Mouse (Mus musculus) embryonic fibroblast, embryonic 13.5 days (primary cell): ENCODE data around the gene Cep57. TPM values are rescaled to one million over a fixed set of nuclear protein-coding genes. Genes with fewer than 3 reads are reported as not detected.
"Not testable (repeated sequence)": the region's sequence is repeated elsewhere in the genome, so short reads cannot be mapped to it uniquely, and the experiment has no call there.

Experiments used
- H3K27ac ChIP-seq: 2 replicates; pipeline ENCODE4 v1.5.1; 2012; ENCODE audit warnings: low read length, control low read depth, inconsistent platforms; ENCODE audit not compliant: insufficient read depth
- H3K4me1 ChIP-seq: 2 replicates; pipeline ENCODE4 v1.6.1; 2011; ENCODE audit warnings: low read length; ENCODE audit not compliant: control insufficient read depth, insufficient read depth
- H3K4me3 ChIP-seq: 2 replicates; pipeline ENCODE4 v1.5.1; 2011; ENCODE audit warnings: mild to moderate bottlenecking, control low read depth, low read length; ENCODE audit not compliant: insufficient read depth
- CTCF ChIP-seq: IDR thresholded peaks from 2 replicates; pipeline ENCODE4 v1.5.1; 2011; ENCODE audit warnings: mild to moderate bottlenecking, control low read depth, low read length, moderate library complexity, borderline replicate concordance; ENCODE audit not compliant: insufficient read depth
- POLR2A ChIP-seq: IDR thresholded peaks from 2 replicates; pipeline ENCODE4 v1.6.1; 2011; ENCODE audit warnings: low read depth, mild to moderate bottlenecking, control low read depth, low read length, moderate library complexity
- polyA plus RNA-seq: library from polyadenylated mRNA; stranded (reverse); fragments of >200 nt; gene quantifications from 2 replicates; pipeline ENCODE4 v1.2.4, GENCODE M21; 2011; ENCODE audit warnings: low read depth; ENCODE audit not compliant: missing spikeins, insufficient read length

The Cep57 gene
- polyA plus RNA-seq, 1 experiment: 42.4 TPM

DNA sequence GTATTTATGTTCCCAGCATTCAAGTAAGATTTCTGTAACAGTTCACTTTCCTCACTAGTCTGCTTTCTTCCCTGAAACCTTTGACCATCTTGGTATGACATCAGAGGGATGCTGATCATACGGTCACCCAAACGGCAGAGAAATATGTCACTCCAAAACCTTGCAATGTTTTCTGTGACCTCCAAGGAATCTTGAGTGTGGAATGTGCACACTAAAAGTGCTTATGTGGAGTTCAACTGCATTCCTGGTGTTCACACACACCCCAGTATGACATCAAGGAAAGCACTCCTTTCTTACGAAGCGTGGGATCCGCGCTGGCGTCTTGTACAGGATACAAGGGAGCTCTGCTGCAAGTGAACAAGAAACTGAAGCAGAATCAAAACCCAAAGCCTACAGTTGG, 20.1 kb downstream of the Cep57 start:
- TF ChIP-seq POLR2A (no peak), CTCF (no peak)
- Histone ChIP-seq H3K27ac (no peak overlapping the region), H3K4me1 (no peaks in the 10 kb centered on the region), H3K4me3 (no peak overlapping the region)

DNA sequence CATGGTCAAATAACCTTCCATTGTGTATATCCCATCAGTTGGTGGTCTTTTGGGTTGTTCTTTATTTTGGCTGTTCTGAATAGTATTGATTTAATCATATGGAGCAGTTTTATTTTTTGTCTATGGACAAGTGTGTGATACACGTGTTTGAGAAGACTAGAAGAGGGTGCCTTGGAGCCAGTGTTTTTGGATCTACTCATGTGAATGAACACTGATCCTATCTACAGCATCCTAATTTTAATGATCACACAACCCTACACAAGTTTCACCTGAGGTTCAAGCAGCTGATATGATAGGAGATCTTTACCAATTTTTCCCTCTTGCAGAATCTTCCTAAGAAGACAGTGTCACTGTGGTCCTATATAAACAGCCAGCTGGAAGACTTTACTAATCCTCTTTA, 22.4 kb downstream of the Cep57 start:
- H3K27ac ChIP-seq: no peak overlapping the region
- H3K4me1 ChIP-seq: no peaks in the 10 kb centered on the region
- TF ChIP-seq CTCF (no peak), POLR2A (no peak)
- H3K4me3 ChIP-seq: no peak overlapping the region

- TF ChIP-seq CTCF: no peak
- TF ChIP-seq POLR2A: no peak
- Histone ChIP-seq H3K4me1 (no peaks in the 10 kb centered on the region), H3K27ac (no peak overlapping the region), H3K4me3 (no peak overlapping the region)
These were observed 32.2 kb downstream of the Cep57 start for GRCm38 (mm10) chr9:13794756-13795155.

DNA sequence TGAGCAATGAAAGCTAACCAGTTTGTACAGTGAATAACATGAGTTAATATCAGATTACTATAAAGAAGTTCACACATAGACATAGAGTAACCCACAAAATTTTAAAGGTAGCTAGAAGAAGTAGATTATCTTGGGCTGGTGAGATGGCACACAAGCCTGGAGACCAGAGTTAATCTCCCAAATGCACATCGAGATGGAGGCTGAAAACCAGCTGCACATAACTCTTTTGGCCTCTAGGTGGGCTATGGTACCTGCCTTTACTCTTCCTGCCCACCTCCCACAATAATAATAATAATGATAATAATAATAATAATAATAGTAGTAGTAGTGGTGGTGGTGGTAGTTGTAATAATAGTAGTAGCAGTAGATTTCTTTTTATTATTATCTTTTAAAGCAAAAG, 32.6 kb downstream of the Cep57 start:
- TF ChIP-seq POLR2A: no peak
- no peak for TF ChIP-seq CTCF
- no peak overlapping the region for H3K4me3 ChIP-seq
- H3K27ac ChIP-seq: no peak overlapping the region
- H3K4me1 ChIP-seq: no peaks in the 10 kb centered on the region

GRCm38 (mm10) chr9:13790864-13791263, 36.0 kb downstream of the Cep57 start:
- H3K4me3 ChIP-seq, H3K4me1 ChIP-seq, H3K27ac ChIP-seq: not testable (repeated sequence)

DNA sequence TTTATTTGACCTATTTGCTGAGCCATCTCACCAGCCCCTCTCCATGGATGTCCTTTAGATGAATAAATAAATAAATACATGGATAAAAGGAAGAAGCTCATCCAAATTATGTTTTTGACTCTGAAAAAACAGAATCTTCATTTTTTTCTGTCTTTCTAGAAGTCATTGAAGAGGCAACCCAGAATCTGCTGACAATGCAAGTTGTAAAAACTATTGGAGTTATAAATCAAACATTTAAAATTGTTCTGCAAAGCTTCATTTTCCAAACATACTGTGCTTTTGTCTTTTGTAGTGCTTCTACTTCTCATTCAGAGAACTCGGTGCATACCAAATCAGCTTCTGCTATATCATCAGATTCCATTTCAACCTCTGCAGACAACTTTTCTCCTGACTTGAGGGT, 44.9 kb downstream of the Cep57 start:
- Histone ChIP-seq H3K4me3 (no peak overlapping the region), H3K4me1 (no peaks in the 10 kb centered on the region), H3K27ac (no peak overlapping the region)
- no peak for TF ChIP-seq CTCF
- no peak for TF ChIP-seq POLR2A

- Histone ChIP-seq H3K4me1 (no peaks in the 10 kb centered on the region), H3K4me3 (no peak overlapping the region), H3K27ac (no peak overlapping the region)
- no peak for TF ChIP-seq CTCF
- TF ChIP-seq POLR2A: no peak
These were observed 52.2 kb downstream of the Cep57 start for GRCm38 (mm10) chr9:13774732-13775131.

DNA sequence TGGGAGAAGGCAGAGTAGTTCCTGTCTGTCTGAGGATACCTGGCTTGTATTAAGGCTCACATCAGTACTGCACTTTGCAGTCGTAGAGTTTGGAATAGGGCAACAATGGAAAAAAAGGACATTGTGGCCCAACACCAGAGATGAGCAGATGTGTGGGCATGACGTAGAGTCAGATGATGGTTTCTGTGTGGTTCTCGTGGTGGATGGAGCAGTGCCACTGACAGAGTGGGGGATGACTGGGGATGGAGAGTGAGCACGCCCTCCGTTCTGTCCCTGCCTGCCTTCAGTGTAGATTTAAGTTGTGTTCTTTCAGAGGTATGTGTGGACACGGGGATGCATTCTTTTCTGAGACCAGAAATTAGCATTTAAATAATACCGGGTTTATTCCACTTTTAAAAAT, 60.3 kb downstream of the Cep57 start:
- no peak overlapping the region for H3K4me3 ChIP-seq
- H3K4me1 ChIP-seq: no peaks in the 10 kb centered on the region
- no peak for TF ChIP-seq POLR2A
- no peak for TF ChIP-seq CTCF
- H3K27ac ChIP-seq: no peak overlapping the region

DNA sequence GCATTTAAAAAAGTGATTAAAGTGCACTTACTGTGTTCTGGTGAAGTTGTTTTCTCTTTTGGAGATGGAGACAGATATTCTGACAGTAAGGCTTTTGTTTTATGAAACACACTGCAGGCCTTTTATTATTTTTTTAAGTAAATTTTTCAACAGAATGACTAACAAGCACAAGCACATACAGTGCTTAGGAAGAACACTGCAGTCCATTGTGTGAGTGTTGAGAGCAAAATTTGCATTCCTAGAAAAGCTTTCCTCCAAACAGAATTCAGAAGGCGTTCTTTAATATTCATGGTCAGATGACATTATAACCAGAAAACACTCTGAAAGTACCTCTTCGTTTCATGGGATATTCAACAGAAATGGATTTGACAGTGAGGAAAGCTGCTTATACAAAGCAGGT, 61.3 kb downstream of the Cep57 start:
- no peak overlapping the region for H3K4me3 ChIP-seq
- H3K4me1 ChIP-seq: no peaks in the 10 kb centered on the region
- TF ChIP-seq POLR2A: no peak
- TF ChIP-seq CTCF: no peak
- H3K27ac ChIP-seq: no peak overlapping the region

GRCm38 (mm10) chr9:13760430-13760829, 66.5 kb downstream of the Cep57 start:
- Histone ChIP-seq H3K4me1 (no peaks in the 10 kb centered on the region), H3K27ac (no peak overlapping the region), H3K4me3 (no peak overlapping the region)
- TF ChIP-seq POLR2A: no peak
- no peak for TF ChIP-seq CTCF

Other genes with a start within 250 kb of the Cep57 start
- gene Mtmr2, start 78.7 kb downstream of the Cep57 start, polyA plus RNA-seq: 70.0 and 80.8 TPM in 2 replicates
- gene Fam76b, start 609 bp upstream of the Cep57 start, polyA plus RNA-seq: 22.5 and 30.3 TPM in 2 replicates